Mouse (Mus musculus) G1E (cell line): Measurements from ENCODE around the gene Rpl9-ps6. TPM values are rescaled to one million over a fixed set of nuclear protein-coding genes. Genes with fewer than 3 reads are reported as not detected.
"Not testable (repeated sequence)": the region's sequence is repeated elsewhere in the genome, so short reads cannot be mapped to it uniquely, and the experiment has no call there.

Experiments used
- ATAC-seq: 2 replicates; pipeline ENCODE4 v1.8.0; 2016; ENCODE audit warnings: mild to moderate bottlenecking; ENCODE audit not compliant: insufficient number of reproducible peaks, poor library complexity, low FRiP score, severe bottlenecking; ENCODE audit errors: extremely low read depth
- DNase-seq: peaks from one replicate; pipeline ENCODE4 v3.0.0; 2012; ENCODE audit warnings: low spot score
- H3K27me3 ChIP-seq: 2 replicates; pipeline ENCODE4 v1.6.1; 2012; ENCODE audit warnings: mild to moderate bottlenecking, low read length, inconsistent platforms; ENCODE audit not compliant: insufficient read depth
- H3K36me3 ChIP-seq: replicated peaks from 2 replicates; pipeline ENCODE3; 2012; ENCODE audit warnings: mild to moderate bottlenecking, inconsistent platforms
- H3K4me1 ChIP-seq: 2 replicates; pipeline ENCODE4 v1.6.1; 2012; ENCODE audit warnings: low read depth, low read length, inconsistent platforms, mixed read lengths; ENCODE audit not compliant: insufficient read depth
- H3K4me3 ChIP-seq: 2 replicates; pipeline ENCODE4 v1.5.1; 2012; ENCODE audit warnings: low read depth, mild to moderate bottlenecking, inconsistent platforms, low read length, moderate library complexity, mixed read lengths
- H3K9me3 ChIP-seq: replicated peaks from 2 replicates; pipeline ENCODE4 v1.6.1; 2012; ENCODE audit warnings: inconsistent platforms
- CTCF ChIP-seq: IDR thresholded peaks from 2 replicates; pipeline ENCODE4 v1.5.1; 2012; ENCODE audit warnings: low read depth, low read length, inconsistent platforms, mixed read lengths
- GATA1 ChIP-seq: IDR thresholded peaks from 2 replicates; pipeline ENCODE4 v1.6.1; 2012; ENCODE audit warnings: borderline replicate concordance, low read length, inconsistent platforms, mixed read lengths
- GATA2 ChIP-seq: IDR thresholded peaks from 2 replicates; pipeline ENCODE4 v1.6.1; 2012; ENCODE audit warnings: low read depth, low read length, inconsistent platforms, borderline replicate concordance
- POLR2AphosphoS5 ChIP-seq: IDR thresholded peaks from 2 replicates; pipeline ENCODE4 v1.6.1; 2012; ENCODE audit warnings: low read depth, low read length, inconsistent platforms; ENCODE audit not compliant: insufficient replicate concordance
- TAL1 ChIP-seq: conservative IDR thresholded peaks from 2 replicates; pipeline ENCODE4 v1.6.1; 2012; ENCODE audit warnings: low read depth, low read length, inconsistent platforms, mixed read lengths
- polyA plus RNA-seq: library from polyadenylated mRNA; stranded (reverse); fragments of >175 nt; gene quantifications from 2 replicates; pipeline ENCODE4 v1.2.3, GENCODE M21; 2012
- total RNA-seq, 2 experiments: library from RNA; stranded (forward) in 1 of 2; stranded (reverse) in 1 of 2; fragments of 200-1000 nt in 1 of 2; fragments of >200 nt in 1 of 2; fragmentation: Nextera tagmentation in 1 of 2; gene quantifications; 2 replicates each; pipeline ENCODE4 v1.2.3; 2014 to 2017

Gene Rpl9-ps6
- total and polyA plus RNA-seq, 3 experiments, result 2.0 to 117 (median 18.3) TPM

DNA sequence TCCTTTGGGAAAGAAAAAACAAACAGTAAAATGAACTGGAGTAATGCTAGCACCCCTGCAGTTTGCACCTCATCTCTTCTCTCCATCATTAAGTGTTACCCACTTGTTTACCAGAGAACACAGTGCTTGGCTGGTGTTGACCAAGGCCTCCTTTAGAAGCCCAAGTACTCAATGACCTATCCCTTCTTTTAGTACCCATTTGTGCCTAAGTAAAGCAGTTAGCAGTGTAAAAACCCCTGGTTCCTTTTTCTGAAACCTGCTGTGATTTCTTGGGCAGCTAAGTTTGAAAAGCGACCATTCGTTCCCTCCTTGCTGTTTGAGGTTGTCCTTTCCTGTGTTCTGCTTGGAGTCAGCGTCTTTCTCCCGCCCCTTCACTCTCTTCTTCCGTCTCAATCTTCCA lies 26.6 kb upstream of the Rpl9-ps6 start:
- no peak for ATAC-seq
- peaks cover 59% of the 10 kb centered on the region for H3K4me1 ChIP-seq
- no peak for DNase-seq
- no peak overlapping the region for H3K4me3 ChIP-seq
- H3K9me3 ChIP-seq, result no peaks in the 10 kb centered on the region
- H3K36me3 ChIP-seq, result peaks cover 73% of the 10 kb centered on the region
- no peaks in the 10 kb centered on the region for H3K27me3 ChIP-seq
- TF ChIP-seq POLR2AphosphoS5 (no peak), TAL1 (no peak), GATA1 (no peak), GATA2 (no peak), CTCF (no peak)

DNA sequence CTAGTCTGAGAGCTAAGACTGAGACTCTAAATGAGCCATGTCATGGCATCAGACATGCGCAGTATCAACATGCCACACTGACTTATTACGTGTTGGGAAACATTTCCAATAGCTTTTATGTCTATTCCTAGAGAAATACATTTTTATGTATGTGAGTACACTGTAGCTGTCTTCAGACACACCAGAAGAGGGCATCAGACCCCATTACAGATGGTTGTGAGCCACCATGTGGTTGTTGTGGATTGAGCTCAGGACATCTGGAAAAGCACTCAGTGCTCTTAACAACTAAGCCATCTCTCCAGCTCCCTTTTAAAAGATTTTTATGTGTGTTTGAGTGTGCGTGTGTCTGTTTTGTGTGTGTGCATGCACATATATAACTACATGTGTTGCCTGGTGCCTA lies 26.0 kb upstream of the Rpl9-ps6 start:
- TF ChIP-seq GATA1 (no peak), GATA2 (no peak), POLR2AphosphoS5 (no peak), CTCF (no peak)
- no peak overlapping the region for H3K4me3 ChIP-seq
- ATAC-seq (no peak), DNase-seq (no peak)
- H3K4me1 ChIP-seq, result peaks cover 54% of the 10 kb centered on the region
- H3K9me3 ChIP-seq, result no peaks in the 10 kb centered on the region
- no peaks in the 10 kb centered on the region for H3K27me3 ChIP-seq
- H3K36me3 ChIP-seq, result peaks cover 69% of the 10 kb centered on the region

GRCm38 (mm10) chr19:32490976-32491375 lies 24.6 kb upstream of the Rpl9-ps6 start:
- TF ChIP-seq POLR2AphosphoS5 (no peak), GATA1 (no peak), GATA2 (no peak), CTCF (no peak), TAL1 (no peak)
- Histone ChIP-seq H3K27me3 (no peaks in the 10 kb centered on the region), H3K36me3 (peaks cover 59% of the 10 kb centered on the region), H3K9me3 (no peaks in the 10 kb centered on the region), H3K4me1 (peaks cover 44% of the 10 kb centered on the region), H3K4me3 (peak overlapping the region; percentile 51; the same call in 1 of the 2 replicates)
- ATAC-seq (no peak), DNase-seq (no peak)

DNA sequence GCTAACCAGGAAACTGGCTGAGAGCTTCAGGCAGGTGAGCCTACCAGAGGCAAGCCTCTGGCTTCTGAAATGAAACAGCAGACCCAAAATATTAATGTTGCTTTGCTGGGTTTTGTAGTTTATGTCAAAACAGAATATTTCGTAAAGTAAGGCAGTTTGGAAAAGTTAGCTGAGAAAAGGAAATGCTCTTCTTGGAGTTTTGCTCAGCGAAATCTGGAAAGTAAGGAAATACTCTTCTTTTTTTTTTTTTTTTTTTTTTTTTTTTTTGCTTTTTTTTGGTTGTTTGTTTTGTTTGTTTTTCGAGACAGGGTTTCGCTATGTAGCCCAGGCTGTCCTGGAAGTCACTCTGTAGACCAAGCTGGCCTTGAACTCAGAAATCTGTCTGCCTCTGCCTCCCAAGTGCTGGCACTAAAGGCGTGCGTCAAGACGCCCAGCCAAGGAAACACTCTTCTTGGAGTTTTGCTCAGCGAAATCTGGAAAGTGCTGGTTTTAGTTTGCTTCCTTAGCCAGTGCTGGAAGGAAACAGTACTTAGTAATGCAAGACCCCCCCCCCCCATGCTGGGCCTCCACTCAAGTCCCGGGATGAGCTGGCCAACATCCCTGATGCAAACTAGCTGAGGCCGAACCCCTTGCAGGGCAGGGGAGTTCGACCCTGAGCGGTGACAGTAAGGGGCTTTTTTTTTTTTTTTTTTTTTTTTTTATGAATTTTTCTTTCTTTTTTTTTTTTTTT lies 23.0 kb upstream of the Rpl9-ps6 start:
- H3K36me3 ChIP-seq, result peaks cover 42% of the 10 kb centered on the region
- H3K27me3 ChIP-seq, result no peaks in the 10 kb centered on the region
- no peaks in the 10 kb centered on the region for H3K9me3 ChIP-seq
- ATAC-seq (no peak), DNase-seq (no peak)
- TF ChIP-seq GATA2 (no peak), TAL1 (no peak), CTCF (no peak), POLR2AphosphoS5 (no peak), GATA1 (no peak)
- H3K4me1 ChIP-seq, result peaks cover 34% of the 10 kb centered on the region
- peak overlapping the region; percentile 59; the same call in 1 of the 2 replicates for H3K4me3 ChIP-seq

- no peak for DNase-seq
- peak overlapping the region; percentile 87 for H3K4me3 ChIP-seq
- peaks cover 26% of the 10 kb centered on the region for H3K36me3 ChIP-seq
Observed at GRCm38 (mm10) chr19:32487595-32488255, 21.3 kb upstream of the Rpl9-ps6 start.

GRCm38 (mm10) chr19:32486106-32486724 lies 19.8 kb upstream of the Rpl9-ps6 start:
- H3K27me3 ChIP-seq, H3K9me3 ChIP-seq: not testable (repeated sequence)
- peak; percentile 58 for ATAC-seq
- DNase-seq, result peak; percentile 39
- Histone ChIP-seq H3K4me1 (peaks cover 34% of the 10 kb centered on the region), H3K4me3 (peak overlapping the region; percentile 87), H3K36me3 (peaks cover 16% of the 10 kb centered on the region)

More at GRCm38 (mm10) chr19:32487595-32488255, 21.3 kb upstream of the Rpl9-ps6 start:
- TF ChIP-seq GATA1, result no peak
- no peak for TF ChIP-seq POLR2AphosphoS5
- TF ChIP-seq TAL1, result no peak
- TF ChIP-seq CTCF, result no peak
- no peak for TF ChIP-seq GATA2
- peaks cover 29% of the 10 kb centered on the region for H3K4me1 ChIP-seq
- no peak for ATAC-seq
- H3K9me3 ChIP-seq, result no peaks in the 10 kb centered on the region
- no peaks in the 10 kb centered on the region for H3K27me3 ChIP-seq
